Mouse (Mus musculus) midbrain, embryonic 11.5 days (tissue): ENCODE measurements around the gene Etv1. TPM values are rescaled to one million over a fixed set of nuclear protein-coding genes. Genes with fewer than 3 reads are reported as not detected.
"Not testable (repeated sequence)": the region's sequence is repeated elsewhere in the genome, so short reads cannot be mapped to it uniquely, and the experiment has no call there.

Source experiments
- ATAC-seq: fragments of 200-750 bp; cut with Nextera tagmentation; 2 replicates; pipeline ENCODE4 v1.8.0; 2017; ENCODE audit warnings: moderate TSS enrichment, moderate library complexity; ENCODE audit not compliant: low FRiP score
- DNase-seq: peaks from one replicate; pipeline ENCODE4 v3.0.0; 2015; ENCODE audit warnings: low spot score; ENCODE audit errors: missing footprints
- H3K27ac ChIP-seq: fragments of 300-500 bp; sonication (generic); 2 replicates; pipeline ENCODE4 v1.5.1; 2014; ENCODE audit warnings: low read depth, low read length
- H3K27me3 ChIP-seq: fragments of 300-500 bp; sonication (generic); 2 replicates; pipeline ENCODE4 v1.6.1; 2014; ENCODE audit warnings: mild to moderate bottlenecking, low read length, moderate library complexity, mixed read lengths; ENCODE audit not compliant: control insufficient read depth, insufficient read depth
- H3K36me3 ChIP-seq: fragments of 300-500 bp; sonication (generic); 2 replicates; pipeline ENCODE4 v1.6.1; 2014; ENCODE audit warnings: mild to moderate bottlenecking, low read length, moderate library complexity, mixed read lengths; ENCODE audit not compliant: control insufficient read depth, insufficient read depth
- H3K4me1 ChIP-seq: fragments of 300-500 bp; sonication (generic); 2 replicates; pipeline ENCODE4 v1.6.1; 2014; ENCODE audit warnings: low read length; ENCODE audit not compliant: control insufficient read depth, insufficient read depth
- H3K4me2 ChIP-seq: fragments of 300-500 bp; sonication (generic); 2 replicates; pipeline ENCODE4 v1.6.1; 2014; ENCODE audit warnings: mild to moderate bottlenecking, moderate library complexity
- H3K4me3 ChIP-seq: fragments of 300-500 bp; sonication (generic); 2 replicates; pipeline ENCODE4 v1.5.1; 2014; ENCODE audit warnings: low read depth, low read length
- H3K9ac ChIP-seq: fragments of 300-500 bp; sonication (generic); 2 replicates; pipeline ENCODE4 v1.6.1; 2014; ENCODE audit warnings: low read length
- H3K9me3 ChIP-seq: fragments of 300-500 bp; sonication (generic); 2 replicates; pipeline ENCODE4 v1.6.1; 2016; ENCODE audit warnings: low read length; ENCODE audit not compliant: control insufficient read depth
- WGBS: fragments of 180-500 bp; shearing (Covaris S2); extraction: QIAGEN DNeasy Blood & Tissue Kit; methylation state at CpG from one replicate; pipeline ENCODE4 v1.1.7; 2014; 5-methylcytosine and 5-hydroxymethylcytosine counted together
- polyA plus RNA-seq: library from polyadenylated mRNA; unstranded; fragments of >200 nt; fragmentation: Nextera tagmentation; extraction: Ambion mirVana; gene quantifications from 2 replicates; pipeline ENCODE4 v1.2.1, GENCODE M21; 2014

Gene Etv1
- polyA plus RNA-seq, 1 experiment from 2014 or later = 12.7 TPM

DNA sequence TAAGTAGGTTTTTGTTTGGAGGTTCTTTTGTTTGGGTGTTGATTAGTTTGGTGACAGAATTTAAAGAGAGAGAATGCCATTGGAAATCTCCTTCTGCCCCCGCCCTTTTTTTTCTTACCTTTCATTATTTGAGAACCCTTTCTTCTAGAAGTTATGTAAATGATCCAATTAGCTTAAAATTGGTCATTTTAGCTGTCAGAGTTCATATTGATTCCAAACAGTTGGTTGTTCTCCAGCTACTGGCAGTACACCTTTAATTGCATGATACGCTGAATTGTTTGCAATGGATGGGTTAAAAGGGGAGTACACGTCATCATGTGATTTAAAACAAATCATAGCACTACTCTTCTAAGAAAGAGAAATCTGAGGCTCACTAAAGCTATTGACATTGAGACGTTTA is 55.4 kb downstream of the Etv1 start:
- 86% methylated on average over 4 of the region's 4 CpGs for WGBS
- no peak for ATAC-seq
- no peaks in the 10 kb centered on the region for H3K4me1 ChIP-seq
- no peaks in the 10 kb centered on the region for H3K9me3 ChIP-seq
- no peak overlapping the region for H3K4me2 ChIP-seq
- no peak overlapping the region for H3K27ac ChIP-seq
- H3K9ac ChIP-seq = no peak overlapping the region
- no peaks in the 10 kb centered on the region for H3K27me3 ChIP-seq
- H3K4me3 ChIP-seq = no peak overlapping the region
- no peak for DNase-seq
- no peaks in the 10 kb centered on the region for H3K36me3 ChIP-seq

DNA sequence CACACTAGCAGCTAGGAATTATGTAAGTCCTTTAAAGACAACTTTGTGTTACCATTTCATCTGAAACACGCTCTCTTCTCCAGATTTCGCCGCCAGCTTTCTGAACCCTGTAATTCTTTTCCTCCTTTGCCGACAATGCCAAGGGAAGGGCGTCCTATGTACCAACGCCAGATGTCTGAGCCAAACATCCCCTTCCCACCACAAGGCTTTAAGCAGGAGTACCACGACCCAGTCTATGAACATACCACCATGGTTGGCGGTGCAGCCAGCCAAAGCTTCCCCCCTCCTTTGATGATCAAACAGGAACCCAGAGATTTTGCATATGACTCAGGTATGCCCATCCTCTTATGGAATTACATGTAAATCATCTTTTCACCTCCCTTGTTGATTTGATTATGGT is 55.8 kb downstream of the Etv1 start:
- not testable (repeated sequence) for H3K27me3 ChIP-seq, H3K4me2 ChIP-seq, H3K4me1 ChIP-seq, ATAC-seq, H3K36me3 ChIP-seq, H3K4me3 ChIP-seq, H3K27ac ChIP-seq, H3K9me3 ChIP-seq, H3K9ac ChIP-seq, DNase-seq
- WGBS = 100% methylated on average over 4 of the region's 8 CpGs

DNA sequence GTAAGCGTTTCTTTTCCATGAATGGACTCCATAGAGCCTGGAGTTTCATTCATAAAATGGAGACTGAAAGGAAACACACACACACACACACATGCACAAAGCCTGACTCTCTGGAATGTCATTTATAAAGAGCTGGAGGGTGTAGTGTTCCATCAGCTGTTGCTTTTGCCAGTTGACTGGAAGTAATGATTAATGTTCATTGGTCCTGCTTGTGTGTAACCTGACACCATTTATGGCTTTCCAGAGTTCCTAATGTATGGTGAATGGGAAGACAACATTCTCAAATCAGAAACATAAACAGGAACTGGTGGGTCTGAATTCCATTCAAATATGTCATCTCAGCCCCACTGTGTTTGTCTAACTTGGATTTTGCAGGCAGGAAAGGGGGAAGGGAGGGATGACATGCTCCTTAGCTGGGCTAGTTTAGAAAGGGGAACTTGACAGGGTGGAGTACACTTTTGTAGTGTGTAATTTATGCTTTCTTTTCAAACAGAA is 64.7 kb downstream of the Etv1 start:
- no peaks in the 10 kb centered on the region for H3K4me1 ChIP-seq
- H3K4me2 ChIP-seq = no peak overlapping the region
- WGBS = 31% methylated on average over 1 of the region's 1 CpGs
- no peaks in the 10 kb centered on the region for H3K27me3 ChIP-seq
- DNase-seq = peak; percentile 85
- H3K27ac ChIP-seq = no peak overlapping the region
- no peaks in the 10 kb centered on the region for H3K9me3 ChIP-seq
- no peaks in the 10 kb centered on the region for H3K36me3 ChIP-seq
- no peak overlapping the region for H3K4me3 ChIP-seq
- peak; percentile 90 for ATAC-seq
- no peak overlapping the region for H3K9ac ChIP-seq

DNA sequence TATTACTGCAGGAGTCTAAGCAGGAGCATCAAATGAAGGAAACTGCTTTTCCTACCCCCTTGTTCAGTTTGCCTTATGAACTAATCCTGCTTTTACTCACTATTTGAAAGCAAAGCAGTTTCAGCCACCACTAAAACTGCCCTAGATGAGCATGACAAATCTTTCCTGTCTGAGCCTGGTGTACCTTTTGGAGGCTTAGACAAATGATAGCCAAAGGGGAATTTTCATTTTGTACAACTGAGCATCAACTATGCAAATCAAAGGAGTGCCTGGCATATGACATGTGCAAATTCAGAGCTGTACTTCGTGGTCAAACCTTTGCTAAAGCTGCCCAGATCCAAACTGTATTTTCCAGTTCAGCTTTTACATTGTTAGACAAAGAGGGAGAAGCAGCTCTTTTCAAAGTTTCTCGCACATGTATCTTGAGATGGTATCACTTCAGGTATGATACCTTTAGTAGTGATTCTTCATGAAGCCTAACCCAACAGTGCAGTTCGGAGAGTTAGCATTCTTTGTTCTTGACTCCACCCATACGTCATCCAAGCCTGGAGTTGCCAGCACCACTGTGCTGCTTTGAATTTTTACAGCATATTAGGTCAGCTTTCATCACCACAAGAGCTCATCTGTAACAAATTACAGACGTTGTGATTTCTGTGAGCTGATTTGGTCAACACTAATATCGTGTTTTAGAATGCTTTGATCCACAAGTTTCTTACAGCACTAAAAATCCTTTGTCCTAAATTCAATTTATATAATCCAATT is 68.5 kb downstream of the Etv1 start:
- WGBS = 81% methylated on average over 6 of the region's 6 CpGs
- Histone ChIP-seq H3K27ac (no peak overlapping the region), H3K27me3 (no peaks in the 10 kb centered on the region), H3K4me2 (no peak overlapping the region), H3K4me3 (no peak overlapping the region), H3K9me3 (no peaks in the 10 kb centered on the region), H3K9ac (no peak overlapping the region), H3K4me1 (no peaks in the 10 kb centered on the region), H3K36me3 (no peaks in the 10 kb centered on the region)
- ATAC-seq (no peak), DNase-seq (no peak)

DNA sequence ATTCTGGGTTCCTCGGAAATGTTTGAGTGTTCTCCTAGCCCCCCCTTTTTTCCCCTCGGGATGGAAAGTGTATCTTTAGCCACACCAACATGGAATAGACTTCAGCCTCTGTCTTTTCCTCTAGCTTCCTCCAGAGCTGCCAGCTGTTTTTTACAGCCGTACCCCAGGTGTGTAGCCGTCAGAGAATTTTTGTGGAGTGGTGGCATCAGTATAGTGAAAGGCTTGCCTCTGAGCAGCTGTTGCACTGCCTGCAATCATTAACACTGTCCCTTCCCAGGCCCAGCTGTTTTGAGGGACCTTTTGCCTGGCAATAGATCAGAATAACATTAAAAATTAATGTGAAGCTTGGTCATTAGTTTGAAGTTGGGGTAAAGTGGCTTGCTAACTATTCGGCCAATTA is 70.8 kb downstream of the Etv1 start:
- Histone ChIP-seq H3K4me1 (no peaks in the 10 kb centered on the region), H3K36me3 (no peaks in the 10 kb centered on the region), H3K4me3 (no peak overlapping the region), H3K9me3 (no peaks in the 10 kb centered on the region), H3K4me2 (no peak overlapping the region), H3K27me3 (no peaks in the 10 kb centered on the region), H3K27ac (no peak overlapping the region), H3K9ac (no peak overlapping the region)
- 86% methylated on average over 5 of the region's 5 CpGs for WGBS
- no peak for ATAC-seq
- DNase-seq = no peak

DNA sequence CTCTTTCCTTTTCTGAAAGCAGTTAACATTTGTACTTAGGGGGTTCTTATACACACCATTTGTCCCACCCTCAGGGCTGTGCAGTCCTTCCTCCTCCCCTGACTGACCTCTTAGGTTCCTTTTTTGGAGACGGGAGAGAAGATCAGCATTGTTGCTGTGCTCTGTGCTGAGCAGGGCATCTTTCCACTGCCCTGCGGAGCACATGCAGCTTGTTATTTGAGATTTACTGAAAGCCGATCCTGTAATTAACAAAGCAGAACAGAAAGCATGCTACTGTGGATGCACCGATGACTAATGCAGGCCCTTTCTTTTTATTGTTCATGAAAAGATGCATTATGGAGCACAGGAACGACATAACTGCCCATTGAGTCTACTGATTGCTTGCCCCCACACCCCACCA is 75.1 kb downstream of the Etv1 start:
- H3K27me3 ChIP-seq = no peaks in the 10 kb centered on the region
- H3K4me2 ChIP-seq = no peak overlapping the region
- no peak for DNase-seq
- H3K27ac ChIP-seq = no peak overlapping the region
- H3K9me3 ChIP-seq = no peaks in the 10 kb centered on the region
- no peak overlapping the region for H3K9ac ChIP-seq
- no peak overlapping the region for H3K4me3 ChIP-seq
- WGBS = 56% methylated on average over 5 of the region's 5 CpGs
- no peak for ATAC-seq
- H3K4me1 ChIP-seq = no peaks in the 10 kb centered on the region
- H3K36me3 ChIP-seq = no peaks in the 10 kb centered on the region

DNA sequence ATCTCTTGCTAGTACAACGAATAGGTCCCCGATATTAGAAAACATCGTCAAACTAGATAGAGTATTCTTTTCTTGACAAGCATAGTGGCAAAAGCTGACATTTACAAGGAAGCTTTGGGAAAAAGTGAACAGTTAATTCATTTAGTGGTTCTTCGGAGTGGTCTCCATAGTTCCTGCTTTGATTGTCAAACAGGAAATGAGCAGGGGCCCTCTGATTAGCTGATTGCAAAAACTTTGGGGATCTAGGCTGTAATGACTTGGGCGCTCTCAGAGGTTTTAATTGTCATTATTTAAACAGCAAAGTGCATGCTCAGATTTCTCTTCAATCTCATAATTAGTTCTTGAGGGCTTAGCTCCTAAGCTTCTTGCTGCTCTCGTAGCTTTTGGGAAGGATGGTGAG is 75.6 kb downstream of the Etv1 start:
- no peak overlapping the region for H3K4me3 ChIP-seq
- H3K4me1 ChIP-seq = no peaks in the 10 kb centered on the region
- ATAC-seq = no peak
- DNase-seq = no peak
- 78% methylated on average over 6 of the region's 6 CpGs for WGBS
- H3K4me2 ChIP-seq = no peak overlapping the region
- H3K9ac ChIP-seq = no peak overlapping the region
- no peaks in the 10 kb centered on the region for H3K27me3 ChIP-seq
- H3K27ac ChIP-seq = no peak overlapping the region
- no peaks in the 10 kb centered on the region for H3K36me3 ChIP-seq
- H3K9me3 ChIP-seq = no peaks in the 10 kb centered on the region

DNA sequence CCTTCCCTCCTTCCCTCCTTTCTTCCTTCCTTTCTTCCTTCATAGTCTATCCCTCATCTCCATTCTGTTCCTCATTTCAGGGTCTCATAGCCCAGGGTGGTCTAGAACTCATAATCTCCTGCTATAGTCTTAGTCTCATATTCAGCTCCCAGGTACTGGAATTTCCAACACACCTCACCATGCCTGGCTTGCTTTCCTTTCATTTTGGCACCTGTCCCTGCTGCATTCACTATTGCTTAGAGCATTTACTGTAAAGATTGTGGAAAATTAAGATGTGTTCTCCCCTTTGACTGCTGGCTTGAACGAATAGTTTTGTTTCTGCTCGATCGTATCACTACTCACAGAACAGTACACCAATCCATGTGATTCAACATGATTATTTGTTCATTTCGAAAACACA is 80.5 kb downstream of the Etv1 start:
- H3K4me2 ChIP-seq = no peak overlapping the region
- DNase-seq (no peak), ATAC-seq (no peak)
- no peaks in the 10 kb centered on the region for H3K27me3 ChIP-seq
- H3K9ac ChIP-seq = no peak overlapping the region
- no peaks in the 10 kb centered on the region for H3K4me1 ChIP-seq
- H3K36me3 ChIP-seq = no peaks in the 10 kb centered on the region
- 90% methylated on average over 4 of the region's 4 CpGs for WGBS
- H3K4me3 ChIP-seq = no peak overlapping the region
- H3K27ac ChIP-seq = no peak overlapping the region
- no peaks in the 10 kb centered on the region for H3K9me3 ChIP-seq

DNA sequence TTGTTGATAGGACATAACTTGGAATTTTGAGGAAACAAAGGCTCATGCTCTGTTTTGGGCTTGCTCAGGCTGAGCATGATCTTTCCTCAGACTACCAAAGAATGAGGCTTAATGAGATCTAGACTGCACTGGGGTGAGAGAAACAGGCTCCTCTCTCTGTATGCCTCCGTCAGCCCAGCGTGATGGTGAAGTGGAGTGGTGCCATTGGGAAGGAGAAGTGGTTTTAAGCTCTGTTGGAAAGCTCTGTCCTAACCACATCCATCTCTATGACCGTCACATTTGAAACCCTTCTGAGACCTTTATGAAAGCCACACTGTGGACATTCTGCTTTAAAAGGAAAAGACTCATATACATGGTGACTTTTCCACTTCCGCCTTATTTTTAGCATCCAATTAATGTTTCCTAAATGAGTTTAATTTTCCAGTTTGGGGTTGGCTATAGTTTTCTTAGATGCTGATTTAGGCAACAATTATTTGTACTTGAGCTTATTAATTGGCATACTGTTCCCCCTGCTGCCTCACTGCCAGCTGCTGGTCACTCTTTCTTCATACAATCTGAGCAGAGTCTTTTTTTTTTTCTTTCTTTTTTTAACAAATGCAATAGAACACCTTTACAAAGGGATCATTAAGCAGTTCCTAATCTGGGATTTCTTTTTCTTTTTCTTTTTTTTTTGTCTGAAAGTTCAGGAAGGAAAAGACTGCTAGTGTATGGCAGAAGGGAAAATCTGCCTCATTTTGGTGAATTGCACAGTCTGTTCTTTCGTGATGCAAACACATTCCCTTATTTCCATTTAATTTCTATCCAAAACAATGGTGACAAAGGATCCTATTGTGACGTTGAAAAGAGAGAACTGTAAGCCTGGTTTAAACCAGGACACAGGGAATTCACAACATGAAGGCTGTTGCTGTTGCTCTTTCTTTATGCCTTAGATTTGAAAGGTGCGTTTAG is 81.3 kb downstream of the Etv1 start:
- WGBS = 73% methylated on average over 7 of the region's 7 CpGs
- ATAC-seq = peak; percentile 33; the same call in 1 of the 2 replicates

More for the DNA sequence above, 81.3 kb downstream of the Etv1 start:
- H3K4me3 ChIP-seq = no peak overlapping the region
- no peaks in the 10 kb centered on the region for H3K27me3 ChIP-seq
- no peak overlapping the region for H3K9ac ChIP-seq
- H3K9me3 ChIP-seq = no peaks in the 10 kb centered on the region
- H3K36me3 ChIP-seq = no peaks in the 10 kb centered on the region
- no peak overlapping the region for H3K27ac ChIP-seq
- DNase-seq = no peak
- no peaks in the 10 kb centered on the region for H3K4me1 ChIP-seq
- H3K4me2 ChIP-seq = no peak overlapping the region
